Mouse (Mus musculus): ENCODE measurements at regions not wholly inside any gene's neighbourhood (a gene's known extent, or its start where the extent isn't known, plus 50 kb on each side); places are given as distances from the start of the nearest gene placed in this dataset.
A peak's percentile ranks its signal among the peaks of the same experiment; 100 is the strongest.

GRCm38 (mm10) chr19:50087277-50087676, 591.2 kb downstream of the Sorcs1 start:
- H3K9me3 ChIP-seq: no peaks in the 10 kb centered on the region
- 0 out of 2 replicates have a peak, but pooled peaks have one; percentile 48 for ATAC-seq (replicated peaks)
- no peaks in the 10 kb centered on the region for H3K27me3 ChIP-seq (replicated peaks)
- H3K4me3 ChIP-seq: no peak overlapping the region
- H3K27ac ChIP-seq: 0 out of 2 replicates have a peak overlapping the region, but pooled peaks have one; percentile 20
- WGBS: 5% methylated on average over 6 of the region's 6 CpGs
- peak overlapping the region; percentile 13; the same call in 1 of the 2 replicates for H3K4me2 ChIP-seq
- peaks cover 7% of the 10 kb centered on the region for H3K4me1 ChIP-seq
- H3K36me3 ChIP-seq (replicated peaks): no peaks in the 10 kb centered on the region
- no peak overlapping the region for H3K9ac ChIP-seq

GRCm38 (mm10) chr19:50077427-50078040, 600.9 kb downstream of the Sorcs1 start:
- WGBS: 77% methylated on average over 6 of the region's 6 CpGs

GRCm38 (mm10) chr19:50060448-50060847, 618.0 kb downstream of the Sorcs1 start:
- WGBS: 63% methylated on average over 6 of the region's 6 CpGs

More at GRCm38 (mm10) chr19:50077427-50078040, 600.9 kb downstream of the Sorcs1 start:
- Histone ChIP-seq H3K4me1 (no peaks in the 10 kb centered on the region), H3K4me2 (no peak overlapping the region), H3K9ac (no peak overlapping the region), H3K27me3 (replicated peaks) (no peaks in the 10 kb centered on the region), H3K36me3 (replicated peaks) (no peaks in the 10 kb centered on the region), H3K4me3 (no peak overlapping the region), H3K27ac (no peak overlapping the region), H3K9me3 (no peaks in the 10 kb centered on the region)
- no peak for ATAC-seq (replicated peaks)

GRCm38 (mm10) chr19:50052910-50053309, 625.5 kb downstream of the Sorcs1 start:
- H3K4me3 ChIP-seq: no peak overlapping the region
- ATAC-seq (replicated peaks): no peak
- no peak overlapping the region for H3K4me2 ChIP-seq
- H3K9me3 ChIP-seq: no peaks in the 10 kb centered on the region; the same call in 1 of the 2 replicates
- H3K27ac ChIP-seq: no peak overlapping the region
- no peaks in the 10 kb centered on the region for H3K4me1 ChIP-seq
- no peak overlapping the region for H3K9ac ChIP-seq
- 82% methylated on average over 2 of the region's 2 CpGs for WGBS
- H3K27me3 ChIP-seq (replicated peaks): no peaks in the 10 kb centered on the region
- no peaks in the 10 kb centered on the region for H3K36me3 ChIP-seq (replicated peaks)

More at GRCm38 (mm10) chr19:50060448-50060847, 618.0 kb downstream of the Sorcs1 start:
- Histone ChIP-seq H3K27ac (no peak overlapping the region), H3K36me3 (replicated peaks) (no peaks in the 10 kb centered on the region), H3K9ac (no peak overlapping the region), H3K4me3 (no peak overlapping the region), H3K4me1 (no peaks in the 10 kb centered on the region), H3K27me3 (replicated peaks) (no peaks in the 10 kb centered on the region), H3K9me3 (no peaks in the 10 kb centered on the region), H3K4me2 (no peak overlapping the region)
- ATAC-seq (replicated peaks): no peak

- no peaks in the 10 kb centered on the region for H3K4me1 ChIP-seq
- H3K27me3 ChIP-seq (replicated peaks): no peaks in the 10 kb centered on the region
- no peak overlapping the region for H3K4me3 ChIP-seq
- H3K4me2 ChIP-seq: no peak overlapping the region
- ATAC-seq (replicated peaks): no peak
- H3K36me3 ChIP-seq (replicated peaks): no peaks in the 10 kb centered on the region
- WGBS: 93% methylated on average over 3 of the region's 3 CpGs
- H3K9ac ChIP-seq: no peak overlapping the region
- H3K27ac ChIP-seq: no peak overlapping the region
- no peaks in the 10 kb centered on the region for H3K9me3 ChIP-seq
These were observed 632.7 kb downstream of the Sorcs1 start for GRCm38 (mm10) chr19:50045761-50046160.

GRCm38 (mm10) chr19:50013659-50014058, 664.8 kb downstream of the Sorcs1 start:
- peak; percentile 76 for ATAC-seq (replicated peaks)
- H3K27me3 ChIP-seq (replicated peaks): no peaks in the 10 kb centered on the region

GRCm38 (mm10) chr19:50005248-50005647, 673.2 kb downstream of the Sorcs1 start:
- ATAC-seq (replicated peaks): no peak
- 0 out of 2 replicates have a peak overlapping the region, but pooled peaks have one; percentile 45 for H3K27ac ChIP-seq
- H3K4me1 ChIP-seq: peaks cover 9% of the 10 kb centered on the region; the same call in 1 of the 2 replicates
- H3K9me3 ChIP-seq: no peaks in the 10 kb centered on the region
- 22% methylated on average over 7 of the region's 7 CpGs for WGBS
- no peaks in the 10 kb centered on the region for H3K36me3 ChIP-seq (replicated peaks)
- no peaks in the 10 kb centered on the region for H3K27me3 ChIP-seq (replicated peaks)
- H3K9ac ChIP-seq: no peak overlapping the region
- peak overlapping the region; percentile 39 for H3K4me2 ChIP-seq
- H3K4me3 ChIP-seq: peak overlapping the region; percentile 16; the same call in 1 of the 2 replicates

More at GRCm38 (mm10) chr19:50013659-50014058, 664.8 kb downstream of the Sorcs1 start:
- Histone ChIP-seq H3K27ac (no peak overlapping the region), H3K4me1 (no peaks in the 10 kb centered on the region), H3K9ac (no peak overlapping the region), H3K9me3 (no peaks in the 10 kb centered on the region), H3K4me2 (no peak overlapping the region), H3K36me3 (replicated peaks) (no peaks in the 10 kb centered on the region), H3K4me3 (no peak overlapping the region)
- 18% methylated on average over 2 of the region's 2 CpGs for WGBS

- Histone ChIP-seq H3K9me3 (no peaks in the 10 kb centered on the region), H3K27me3 (replicated peaks) (no peaks in the 10 kb centered on the region), H3K4me3 (no peak overlapping the region), H3K27ac (no peak overlapping the region), H3K36me3 (replicated peaks) (no peaks in the 10 kb centered on the region), H3K4me2 (no peak overlapping the region), H3K9ac (no peak overlapping the region), H3K4me1 (no peaks in the 10 kb centered on the region)
- WGBS: 63% methylated on average over 2 of the region's 2 CpGs
- ATAC-seq (replicated peaks): no peak
These were observed 692.6 kb downstream of the Sorcs1 start for GRCm38 (mm10) chr19:49985826-49986225.

- no peaks in the 10 kb centered on the region for H3K9me3 ChIP-seq
- H3K27ac ChIP-seq: no peak overlapping the region
- WGBS: 79% methylated on average over 6 of the region's 6 CpGs
- no peak overlapping the region for H3K4me3 ChIP-seq
- no peaks in the 10 kb centered on the region for H3K36me3 ChIP-seq (replicated peaks)
- no peak overlapping the region for H3K4me2 ChIP-seq
- no peak for ATAC-seq (replicated peaks)
- no peak overlapping the region for H3K9ac ChIP-seq
- H3K4me1 ChIP-seq: no peaks in the 10 kb centered on the region
- H3K27me3 ChIP-seq (replicated peaks): no peaks in the 10 kb centered on the region
These were observed 712.1 kb downstream of the Sorcs1 start for GRCm38 (mm10) chr19:49966284-49966841.

GRCm38 (mm10) chr19:49964679-49965078, 713.8 kb downstream of the Sorcs1 start:
- H3K4me3 ChIP-seq: no peak overlapping the region
- no peak for ATAC-seq (replicated peaks)

GRCm38 (mm10) chr19:49958517-49958916, 719.9 kb downstream of the Sorcs1 start:
- Histone ChIP-seq H3K4me1 (no peaks in the 10 kb centered on the region), H3K9me3 (no peaks in the 10 kb centered on the region), H3K4me2 (no peak overlapping the region), H3K36me3 (replicated peaks) (no peaks in the 10 kb centered on the region), H3K9ac (no peak overlapping the region), H3K4me3 (no peak overlapping the region), H3K27me3 (replicated peaks) (no peaks in the 10 kb centered on the region), H3K27ac (no peak overlapping the region)
- no peak for ATAC-seq (replicated peaks)
- WGBS: 76% methylated on average over 5 of the region's 5 CpGs

More at GRCm38 (mm10) chr19:49964679-49965078, 713.8 kb downstream of the Sorcs1 start:
- Histone ChIP-seq H3K27me3 (replicated peaks) (no peaks in the 10 kb centered on the region), H3K4me1 (no peaks in the 10 kb centered on the region), H3K9ac (no peak overlapping the region), H3K36me3 (replicated peaks) (no peaks in the 10 kb centered on the region), H3K4me2 (no peak overlapping the region), H3K9me3 (no peaks in the 10 kb centered on the region), H3K27ac (no peak overlapping the region)
- 46% methylated on average over 5 of the region's 5 CpGs for WGBS

GRCm38 (mm10) chr19:49931202-49931601, 747.2 kb downstream of the Sorcs1 start:
- Histone ChIP-seq H3K27me3 (replicated peaks) (no peaks in the 10 kb centered on the region), H3K4me2 (no peak overlapping the region), H3K27ac (no peak overlapping the region), H3K36me3 (replicated peaks) (no peaks in the 10 kb centered on the region), H3K4me1 (no peaks in the 10 kb centered on the region), H3K4me3 (no peak overlapping the region), H3K9me3 (no peaks in the 10 kb centered on the region), H3K9ac (no peak overlapping the region)
- 51% methylated on average over 3 of the region's 3 CpGs for WGBS
- no peak for ATAC-seq (replicated peaks)

- Histone ChIP-seq H3K4me1 (no peaks in the 10 kb centered on the region), H3K4me2 (no peak overlapping the region), H3K27ac (no peak overlapping the region), H3K27me3 (replicated peaks) (no peaks in the 10 kb centered on the region), H3K36me3 (replicated peaks) (no peaks in the 10 kb centered on the region), H3K4me3 (no peak overlapping the region), H3K9ac (no peak overlapping the region), H3K9me3 (no peaks in the 10 kb centered on the region)
- 71% methylated on average over 3 of the region's 3 CpGs for WGBS
- no peak for ATAC-seq (replicated peaks)
These were observed 766.7 kb downstream of the Sorcs1 start for GRCm38 (mm10) chr19:49911738-49912137.
